Mouse (Mus musculus) ZHBTc4 (cell line): ENCODE results near the gene Dop1a.
"Not testable (repeated sequence)": the region's sequence is repeated elsewhere in the genome, so short reads cannot be mapped to it uniquely, and the experiment has no call there.

Experiments used
- DNase-seq: peaks from one replicate; pipeline ENCODE4 v3.0.0-alpha.2; 2011; ENCODE audit warnings: low read depth, low spot score

Dop1a gene

DNA sequence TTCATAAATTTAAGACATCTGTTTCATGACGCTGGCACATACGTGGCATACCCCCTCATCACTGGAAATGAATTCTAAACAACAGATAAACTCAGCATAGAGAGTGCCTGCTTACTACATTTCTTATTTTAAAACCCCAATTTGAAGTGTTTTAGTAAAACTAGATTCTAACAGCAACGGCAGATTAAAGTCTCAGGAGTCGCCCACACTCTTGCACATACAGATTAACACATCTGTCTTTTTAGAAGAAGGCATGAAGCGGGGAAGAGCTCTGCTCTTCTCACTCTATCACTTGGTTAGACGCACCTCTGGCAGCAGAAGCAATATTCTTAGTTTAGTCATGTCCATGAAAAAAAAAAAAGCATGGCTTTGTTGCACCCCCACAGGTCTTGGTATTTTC lies 108.2 kb downstream of the Dop1a start:
- no peak for DNase-seq

GRCm38 (mm10) chr9:86579657-86580056 lies 112.7 kb downstream of the Dop1a start:
- DNase-seq, result no peak

DNA sequence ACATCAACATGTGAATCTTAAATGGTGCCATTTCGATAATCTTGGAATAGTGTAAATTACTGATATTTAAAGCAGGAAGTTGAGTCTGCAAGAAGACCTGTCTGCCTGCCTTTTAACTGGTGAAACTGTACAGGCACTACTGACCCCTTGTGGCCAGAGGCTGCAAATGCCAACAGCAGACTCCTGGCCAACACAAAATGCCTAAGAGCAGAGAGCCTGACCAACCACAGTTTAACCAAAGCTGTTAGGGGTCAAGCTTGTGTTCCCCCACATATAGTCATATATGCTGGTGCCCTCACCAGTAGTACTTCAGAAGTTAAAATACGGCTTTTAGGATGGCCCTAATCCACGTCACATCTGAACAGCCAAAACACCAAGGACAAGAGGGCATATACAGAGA lies 116.8 kb downstream of the Dop1a start:
- DNase-seq, result peak; percentile 74

GRCm38 (mm10) chr9:86587019-86587795 lies 120.3 kb downstream of the Dop1a start:
- DNase-seq, result peak; percentile 40

GRCm38 (mm10) chr9:86592676-86593668 lies 126.0 kb downstream of the Dop1a start:
- peak; percentile 30 for DNase-seq

DNA sequence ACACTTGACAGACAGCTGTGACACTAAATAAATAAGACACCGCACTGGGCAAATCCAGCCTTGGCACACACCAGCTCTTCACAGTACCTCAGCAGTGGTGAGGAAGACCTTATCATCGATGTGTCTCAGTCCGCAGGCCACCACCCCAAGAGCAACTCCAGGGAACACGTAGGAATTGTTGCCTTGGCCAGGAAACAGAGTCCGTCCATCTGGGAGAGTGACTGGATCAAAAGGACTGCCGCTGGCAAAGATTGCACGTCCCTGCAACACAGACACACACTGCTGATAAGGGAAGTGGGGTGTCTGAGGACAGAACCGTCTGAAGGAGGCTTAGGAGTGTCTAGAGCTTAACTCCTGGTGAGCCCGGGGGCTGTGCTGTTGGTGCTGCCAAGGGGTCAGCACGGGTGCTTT lies 127.4 kb downstream of the Dop1a start:
- DNase-seq, result not testable (repeated sequence)

GRCm38 (mm10) chr9:86596983-86597382 lies 130.0 kb downstream of the Dop1a start:
- not testable (repeated sequence) for DNase-seq

GRCm38 (mm10) chr9:86599723-86600303 lies 132.9 kb downstream of the Dop1a start:
- DNase-seq, result no peak
